Mouse (Mus musculus) limb, embryonic 11.5 days (tissue): ENCODE measurements around the gene Zfp593. TPM values are rescaled to one million over a fixed set of nuclear protein-coding genes. Genes with fewer than 3 reads are reported as not detected.

Experiments used
- ATAC-seq: fragments of 200-750 bp; cut with Nextera tagmentation; 2 replicates; pipeline ENCODE4 v1.8.0; 2017; ENCODE audit warnings: low read depth; ENCODE audit not compliant: insufficient number of reproducible peaks, low FRiP score, low TSS enrichment
- DNase-seq: peaks from one replicate; pipeline ENCODE4 v3.0.0-alpha.2; 2015; ENCODE audit warnings: low spot score
- H3K27ac ChIP-seq: fragments of 300-500 bp; sonication (generic); replicated peaks from 2 replicates; pipeline ENCODE4 v1.5.1; 2014; ENCODE audit warnings: low read depth, mild to moderate bottlenecking, low read length
- H3K27me3 ChIP-seq: fragments of 300-500 bp; sonication (generic); 2 replicates; pipeline ENCODE4 v1.6.1; 2014; ENCODE audit warnings: mild to moderate bottlenecking, low read length, mixed read lengths; ENCODE audit not compliant: control insufficient read depth, insufficient read depth
- H3K36me3 ChIP-seq: fragments of 300-500 bp; sonication (generic); 2 replicates; pipeline ENCODE4 v1.6.1; 2014; ENCODE audit warnings: mild to moderate bottlenecking, low read length, moderate library complexity, mixed read lengths; ENCODE audit not compliant: control insufficient read depth, insufficient read depth
- H3K4me1 ChIP-seq: fragments of 300-500 bp; sonication (generic); 2 replicates; pipeline ENCODE4 v1.6.1; 2014; ENCODE audit warnings: low read length, mixed read lengths; ENCODE audit not compliant: control insufficient read depth, insufficient read depth
- H3K4me2 ChIP-seq: fragments of 300-500 bp; sonication (generic); 2 replicates; pipeline ENCODE4 v1.6.1; 2014; ENCODE audit warnings: low read depth, mild to moderate bottlenecking, moderate library complexity; ENCODE audit not compliant: severe bottlenecking
- H3K4me3 ChIP-seq: fragments of 300-500 bp; sonication (generic); 2 replicates; pipeline ENCODE4 v1.5.1; 2014; ENCODE audit warnings: low read depth, low read length
- H3K9ac ChIP-seq: fragments of 300-500 bp; sonication (generic); 2 replicates; pipeline ENCODE4 v1.6.1; 2014; ENCODE audit warnings: mild to moderate bottlenecking, low read length
- H3K9me3 ChIP-seq: fragments of 300-500 bp; sonication (generic); 2 replicates; pipeline ENCODE4 v1.6.1; 2016; ENCODE audit warnings: low read length; ENCODE audit not compliant: control insufficient read depth
- WGBS: fragments of 180-500 bp; shearing (Covaris S2); extraction: QIAGEN DNeasy Blood & Tissue Kit; methylation state at CpG from one replicate; pipeline ENCODE4 v1.1.7; 2014; 5-methylcytosine and 5-hydroxymethylcytosine counted together
- polyA plus RNA-seq: library from polyadenylated mRNA; unstranded; fragments of >200 nt; fragmentation: Nextera tagmentation; extraction: Ambion mirVana; gene quantifications from 2 replicates; pipeline ENCODE4 v1.2.1, GENCODE M21; 2014

Gene Zfp593
- polyA plus RNA-seq, 1 experiment from 2014 or later = 17.1 TPM

GRCm38 (mm10) chr4:134222793-134223600 is 22.4 kb downstream of the Zfp593 start:
- no peaks in the 10 kb centered on the region for H3K9me3 ChIP-seq
- ATAC-seq = no peak
- H3K9ac ChIP-seq = no peak overlapping the region
- WGBS = 67% methylated on average over 11 of the region's 11 CpGs
- H3K36me3 ChIP-seq = no peaks in the 10 kb centered on the region
- no peaks in the 10 kb centered on the region for H3K27me3 ChIP-seq
- no peak overlapping the region for H3K4me3 ChIP-seq
- DNase-seq = no peak
- no peaks in the 10 kb centered on the region for H3K4me1 ChIP-seq
- no peak overlapping the region for H3K4me2 ChIP-seq
- H3K27ac ChIP-seq = no peak overlapping the region

DNA sequence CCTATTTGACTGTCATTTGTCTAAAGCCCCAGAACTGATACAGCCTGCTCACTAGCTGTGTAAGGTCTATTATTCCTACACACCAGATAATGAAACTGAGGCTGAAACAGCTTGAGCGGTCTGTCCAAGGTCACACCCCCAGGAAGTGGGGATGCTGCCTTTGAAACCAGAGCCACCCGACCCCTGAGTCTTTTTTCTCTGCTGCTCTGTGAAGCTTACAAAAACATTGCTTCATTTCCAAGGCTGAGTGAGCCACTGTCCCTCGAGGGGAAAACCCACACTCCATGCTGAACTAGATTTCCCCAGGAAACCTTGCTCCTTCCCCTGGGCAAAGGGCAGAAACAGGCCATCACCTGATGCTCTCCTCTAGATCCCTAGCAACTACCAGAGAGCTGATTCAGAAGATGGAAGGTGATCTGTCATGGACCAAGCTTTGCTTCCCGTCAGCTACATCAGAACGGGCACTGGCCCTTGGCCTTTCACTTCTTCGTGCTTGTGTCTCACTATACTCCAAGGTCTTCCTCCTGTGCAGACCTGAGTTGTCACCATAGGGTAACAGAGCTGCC is 38.8 kb downstream of the Zfp593 start:
- DNase-seq (no peak), ATAC-seq (no peak)
- 0 out of 2 replicates have a peak, but pooled peaks cover 2% of the 10 kb centered on the region for H3K4me1 ChIP-seq
- H3K4me2 ChIP-seq = no peak overlapping the region
- H3K9ac ChIP-seq = no peak overlapping the region
- no peaks in the 10 kb centered on the region for H3K9me3 ChIP-seq
- H3K4me3 ChIP-seq = no peak overlapping the region
- 56% methylated on average over 6 of the region's 6 CpGs for WGBS
- H3K36me3 ChIP-seq = no peaks in the 10 kb centered on the region
- H3K27ac ChIP-seq = no peak overlapping the region
- H3K27me3 ChIP-seq = no peaks in the 10 kb centered on the region

GRCm38 (mm10) chr4:134203340-134203896 is 42.0 kb downstream of the Zfp593 start:
- Histone ChIP-seq H3K36me3 (no peaks in the 10 kb centered on the region), H3K27ac (no peak overlapping the region), H3K4me2 (no peak overlapping the region), H3K4me1 (0 out of 2 replicates have a peak, but pooled peaks cover 2% of the 10 kb centered on the region), H3K27me3 (no peaks in the 10 kb centered on the region), H3K4me3 (no peak overlapping the region), H3K9me3 (no peaks in the 10 kb centered on the region), H3K9ac (no peak overlapping the region)
- ATAC-seq = no peak
- WGBS = 83% methylated on average over 17 of the region's 17 CpGs
- DNase-seq = no peak

DNA sequence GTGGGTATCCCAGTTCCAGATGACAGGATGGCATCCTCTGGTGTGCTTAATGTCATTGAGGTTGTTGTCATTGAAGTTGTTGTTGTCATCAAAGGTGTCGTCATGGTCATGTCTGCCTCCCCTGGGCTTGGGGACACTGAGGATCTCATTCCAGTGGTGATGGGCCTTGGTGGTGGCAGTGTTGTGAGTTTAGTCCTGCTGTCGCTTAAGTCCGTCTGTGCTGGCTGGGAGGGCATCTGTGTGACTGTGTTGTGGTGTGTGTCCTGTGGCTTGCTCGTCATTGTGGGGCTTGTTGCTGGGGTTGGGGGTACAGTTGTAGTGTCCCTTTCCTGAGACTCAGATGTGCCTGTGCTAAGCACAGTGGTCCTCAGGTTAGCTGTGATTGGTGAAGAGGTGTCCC is 42.5 kb downstream of the Zfp593 start, which contains the start of gene Gm7534:
Gm7534 (minus strand) TSS at position 101 of the 400 bp plus-strand sequence.
- Histone ChIP-seq H3K4me3 (no peak within 1 kb of the TSS), H3K27me3 (no peaks in the 10 kb centered on the region), H3K4me1 (0 out of 2 replicates have a peak, but pooled peaks cover 2% of the 10 kb centered on the region), H3K9ac (no peak within 1 kb of the TSS), H3K9me3 (no peaks in the 10 kb centered on the region), H3K4me2 (no peak within 1 kb of the TSS), H3K36me3 (no peaks in the 10 kb centered on the region), H3K27ac (no peak within 1 kb of the TSS)
- ATAC-seq (no peak), DNase-seq (no peak)
- 82% methylated on average over 4 of the region's 4 CpGs for WGBS

DNA sequence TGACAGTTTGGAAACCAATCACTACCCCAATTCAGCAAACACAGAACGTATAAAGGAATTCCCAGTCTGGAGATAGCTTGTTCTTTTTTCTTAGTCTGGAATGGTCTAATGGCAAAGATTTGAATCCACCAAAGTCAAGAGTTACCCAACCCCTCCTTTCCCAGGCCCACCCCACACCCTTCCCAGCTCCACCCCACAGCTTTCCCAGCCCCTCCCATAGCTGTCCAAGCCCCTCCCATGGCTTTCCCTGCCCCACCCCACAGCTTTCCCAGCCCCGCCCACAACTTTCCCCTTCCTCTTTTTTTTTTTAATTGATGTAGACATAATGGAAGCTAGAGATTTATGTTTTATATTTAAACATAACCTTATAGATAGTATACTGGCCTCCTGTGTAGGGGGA is 46.0 kb downstream of the Zfp593 start:
- WGBS = 76% methylated on average over 2 of the region's 2 CpGs
- H3K27me3 ChIP-seq = no peaks in the 10 kb centered on the region
- H3K4me3 ChIP-seq = no peak overlapping the region
- no peak overlapping the region for H3K4me2 ChIP-seq
- no peak overlapping the region for H3K27ac ChIP-seq
- H3K9me3 ChIP-seq = no peaks in the 10 kb centered on the region
- no peak overlapping the region for H3K9ac ChIP-seq
- no peaks in the 10 kb centered on the region for H3K36me3 ChIP-seq
- no peak for ATAC-seq
- no peaks in the 10 kb centered on the region for H3K4me1 ChIP-seq
- no peak for DNase-seq

Other genes with a start within 250 kb of the Zfp593 start
- gene Dhdds, start 244.7 kb downstream of the Zfp593 start, polyA plus RNA-seq = 41.9 and 43.4 TPM in 2 replicates
- 1.4 and 2.3 TPM in 2 replicates for gene Lin28a, start 226.8 kb downstream of the Zfp593 start, polyA plus RNA-seq
- not detected in 2 replicates for gene Zfp683, start 191.8 kb downstream of the Zfp593 start, polyA plus RNA-seq
- gene Crybg2, start 184.8 kb downstream of the Zfp593 start, polyA plus RNA-seq = 3.7 and 4.4 TPM in 2 replicates
- 5.1 and 6.2 TPM in 2 replicates for gene Cd52, start 150.5 kb downstream of the Zfp593 start, polyA plus RNA-seq
- gene Ubxn11, start 143.0 kb downstream of the Zfp593 start, polyA plus RNA-seq = 5.7 and 6.0 TPM in 2 replicates
- 314 and 345 TPM in 2 replicates for gene Sh3bgrl3, start 116.8 kb downstream of the Zfp593 start, polyA plus RNA-seq
- gene Cep85, start 58.5 kb downstream of the Zfp593 start, polyA plus RNA-seq = 26.6 and 33.8 TPM in 2 replicates
- gene Gm7534, start 42.6 kb downstream of the Zfp593 start, polyA plus RNA-seq = not detected in 2 replicates
- gene Catsper4, start 18.2 kb downstream of the Zfp593 start, polyA plus RNA-seq = not detected in 2 replicates
- gene Cnksr1, start 7.2 kb downstream of the Zfp593 start, polyA plus RNA-seq = 0.81 and 1.5 TPM in 2 replicates
- gene E130218I03Rik, start 1.9 kb downstream of the Zfp593 start, polyA plus RNA-seq = 0.35 and 0.43 TPM in 2 replicates
- not detected in 2 replicates for gene Gm30191, start 1.3 kb upstream of the Zfp593 start, polyA plus RNA-seq
- gene Grrp1, start 8.5 kb upstream of the Zfp593 start, polyA plus RNA-seq = 5.5 and 7.1 TPM in 2 replicates
- gene Pdik1l, start 42.3 kb upstream of the Zfp593 start, polyA plus RNA-seq = 20.6 and 21.0 TPM in 2 replicates
- 0.51 and 0.55 TPM in 2 replicates for gene Trim63, start 69.5 kb upstream of the Zfp593 start, polyA plus RNA-seq
- gene Slc30a2, start 97.6 kb upstream of the Zfp593 start, polyA plus RNA-seq = not detected in 2 replicates
- 1.0 and 1.4 TPM in 2 replicates for gene Extl1, start 138.3 kb upstream of the Zfp593 start, polyA plus RNA-seq
- gene Pafah2, start 150.7 kb upstream of the Zfp593 start, polyA plus RNA-seq = 9.5 and 10.8 TPM in 2 replicates
- 2,250 and 2,263 TPM in 2 replicates for gene Stmn1, start 222.7 kb upstream of the Zfp593 start, polyA plus RNA-seq